Mouse (Mus musculus) gastrocnemius, postnatal 4 days (tissue): ENCODE data around the gene Pibf1. TPM values are rescaled to one million over a fixed set of nuclear protein-coding genes. Genes with fewer than 3 reads are reported as not detected.

ENCODE experiments used
- DNase-seq, 2 experiments: peaks; one replicate each; pipeline ENCODE4 v3.0.0; 2021 to 2022; ENCODE audit warnings: low spot score in 2 of 2, mixed read lengths in 2 of 2
- total RNA-seq, 2 experiments: library from RNA; stranded (reverse); gene quantifications; 2 replicates each; pipeline ENCODE4 v1.2.3; 2021

Pibf1 gene
- total RNA-seq, 2 experiments from 2014 or later: 13.6 to 15.1 TPM

DNA sequence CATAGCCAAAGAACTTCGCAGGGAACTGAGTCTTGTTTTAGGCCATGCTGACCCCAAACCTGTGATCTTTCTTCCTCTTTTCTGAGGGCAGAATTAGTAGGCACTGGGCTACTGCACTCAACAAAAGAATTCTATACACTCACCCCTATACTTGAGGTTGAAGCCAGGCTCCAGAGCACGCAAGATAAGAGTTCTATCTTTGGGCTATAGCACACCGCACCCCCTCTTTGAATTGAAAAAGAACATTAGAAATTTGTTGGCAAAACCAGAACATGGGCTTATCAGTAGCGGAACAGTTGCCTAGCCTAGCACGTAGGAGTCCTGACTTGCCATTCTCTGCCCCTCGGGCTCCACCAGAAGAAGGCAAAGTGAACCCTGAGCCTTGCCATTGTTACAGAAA, 164.6 kb downstream of the Pibf1 start:
- no peak for DNase-seq

DNA sequence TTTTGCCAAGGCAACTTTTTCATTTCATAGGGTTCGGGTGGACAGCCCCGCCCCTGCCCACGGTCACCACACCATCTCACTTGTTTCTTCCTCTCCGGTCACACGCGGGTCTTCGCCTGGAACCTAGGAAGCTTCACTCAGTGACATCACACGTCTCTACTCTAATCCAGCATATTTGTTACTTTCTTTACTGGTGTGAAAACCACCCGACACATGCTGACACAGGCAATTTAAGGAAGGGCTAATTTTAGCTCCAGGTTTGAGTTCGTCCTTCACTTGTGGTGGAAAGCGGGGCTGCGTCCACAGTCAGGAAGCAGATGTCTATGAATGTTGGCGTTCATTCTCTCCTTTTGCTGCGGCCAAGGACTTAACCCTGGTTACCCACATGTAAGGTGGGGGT, 166.6 kb downstream of the Pibf1 start:
- DNase-seq: no peak

DNA sequence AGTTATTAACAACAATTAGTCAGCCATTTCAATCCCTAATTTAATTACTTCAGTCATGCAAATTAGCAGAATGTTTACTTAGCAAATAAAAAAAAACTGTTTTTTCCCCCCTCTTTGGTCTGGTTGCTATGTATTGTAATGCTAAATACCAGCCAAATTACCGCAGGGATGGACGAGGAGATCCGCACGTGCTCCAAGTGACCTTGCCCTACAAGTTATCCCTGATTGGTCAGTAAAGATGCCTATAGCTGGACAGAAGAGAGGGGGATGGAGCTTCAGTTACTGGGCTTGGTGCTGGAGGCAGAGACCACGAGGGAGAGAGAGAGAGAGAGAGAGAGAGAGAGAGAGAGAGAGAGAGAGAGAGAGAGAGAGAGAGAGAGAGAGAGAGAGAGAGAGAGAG, 167.5 kb downstream of the Pibf1 start:
- DNase-seq: no peak

DNA sequence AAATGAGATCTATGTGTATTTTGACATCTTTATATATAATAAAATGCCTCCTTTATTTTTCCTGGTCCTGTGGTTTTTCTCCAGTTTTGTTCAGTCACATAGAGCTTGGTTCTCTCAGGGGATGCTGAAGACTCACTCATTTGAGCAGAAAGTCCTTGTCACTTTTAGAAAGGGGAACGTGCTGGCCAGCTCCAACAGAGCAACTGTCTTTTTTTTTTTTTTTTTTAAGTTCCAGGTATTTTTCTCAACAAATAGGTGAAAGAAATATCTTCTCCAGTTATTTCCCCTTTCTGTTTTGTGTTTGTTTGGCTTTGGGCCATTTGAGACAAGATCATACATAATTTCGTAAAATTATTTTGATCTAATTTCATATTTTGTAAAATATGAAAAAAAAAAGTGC, 174.8 kb downstream of the Pibf1 start:
- DNase-seq: no peak

DNA sequence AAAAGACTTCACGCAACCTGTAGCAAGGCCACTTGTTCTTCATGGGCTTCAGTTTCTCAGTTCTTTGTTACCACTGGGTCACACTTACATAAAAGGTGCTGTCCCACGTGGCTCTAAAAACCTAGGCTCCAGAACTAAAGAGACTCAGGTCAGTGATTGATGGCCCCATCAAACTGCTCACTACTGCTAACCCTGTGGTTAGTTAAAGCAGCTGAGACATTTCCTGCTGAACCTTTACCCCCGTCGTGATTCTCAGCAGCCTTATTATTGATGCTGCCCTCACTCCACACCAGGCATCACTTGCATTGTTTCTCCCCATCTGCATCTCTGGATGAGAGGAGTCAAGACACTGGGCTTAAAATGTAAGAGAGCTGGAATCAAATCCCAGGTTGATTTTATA, 176.6 kb downstream of the Pibf1 start:
- DNase-seq: no peak

DNA sequence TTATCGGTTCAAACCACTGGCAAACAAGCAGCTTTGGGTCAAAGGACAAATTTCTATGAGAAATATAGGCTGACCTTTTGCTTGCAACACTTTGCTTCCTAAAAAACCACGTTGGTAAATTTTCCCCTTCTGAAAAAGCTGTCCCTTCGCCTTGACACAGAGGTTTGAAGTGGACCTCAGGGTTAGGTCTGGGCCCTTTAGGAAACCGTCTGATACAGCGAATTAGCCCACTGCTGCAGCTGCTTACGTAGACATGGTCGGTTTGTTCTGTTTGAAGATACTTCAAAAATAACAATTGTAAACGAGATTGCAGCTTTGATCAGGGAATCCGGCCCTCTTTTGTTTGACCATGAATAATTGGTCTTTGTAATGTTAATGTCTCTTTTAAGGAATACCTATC, 179.1 kb downstream of the Pibf1 start:
- DNase-seq: no peak

DNA sequence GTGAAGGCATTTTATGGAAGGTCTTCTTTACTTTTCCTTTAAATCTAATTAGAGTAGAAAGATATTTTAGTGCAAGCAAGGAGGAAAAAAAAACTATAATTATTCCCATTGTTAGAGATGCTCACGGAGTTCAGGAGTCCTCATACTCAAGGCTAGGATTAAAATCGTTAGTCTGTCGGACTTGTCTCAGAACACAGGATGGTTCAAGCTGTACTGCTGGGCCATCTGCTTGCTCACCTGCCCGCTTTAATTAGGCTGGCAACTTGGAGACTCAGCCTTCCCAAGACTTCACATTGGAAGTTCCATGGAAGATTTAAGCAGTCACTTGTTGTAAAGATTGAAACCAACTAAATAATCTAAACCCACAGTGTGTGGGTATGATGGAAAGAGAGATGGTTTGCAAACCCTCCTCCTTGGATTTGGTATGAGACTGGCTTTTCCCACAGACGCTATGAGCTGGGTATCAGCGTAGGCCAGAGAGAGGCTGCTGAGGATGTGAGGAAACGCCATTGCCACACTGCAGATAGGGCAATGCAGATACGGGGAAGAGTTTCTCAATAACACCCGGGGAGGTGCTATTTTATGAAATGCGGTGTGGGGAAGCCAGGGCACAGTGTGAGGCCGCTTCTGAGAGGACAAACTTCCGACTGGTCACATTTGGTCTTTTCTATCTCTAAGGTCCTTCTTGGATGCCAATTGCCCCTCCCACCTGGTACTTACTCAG, 179.7 kb downstream of the Pibf1 start:
- no peak for DNase-seq

DNA sequence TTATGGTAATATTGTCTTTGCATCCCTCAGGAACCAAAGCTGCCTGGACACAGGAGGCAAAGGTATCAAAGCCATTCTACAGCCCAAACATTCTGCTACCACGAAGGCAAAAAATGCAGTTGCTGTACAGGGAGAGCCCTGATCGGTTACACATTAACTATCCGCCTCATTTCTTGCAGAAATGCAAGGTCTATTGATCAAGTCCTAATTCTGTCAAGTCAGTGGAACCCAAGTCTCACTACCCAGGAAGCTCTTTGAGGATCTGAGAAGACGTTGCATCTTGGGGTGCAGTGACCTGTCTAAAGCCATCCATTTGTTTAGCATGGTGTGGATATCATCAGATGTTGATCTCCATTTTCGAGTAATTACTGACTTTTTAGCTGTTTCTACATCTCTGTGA, 181.2 kb downstream of the Pibf1 start:
- no peak for DNase-seq

DNA sequence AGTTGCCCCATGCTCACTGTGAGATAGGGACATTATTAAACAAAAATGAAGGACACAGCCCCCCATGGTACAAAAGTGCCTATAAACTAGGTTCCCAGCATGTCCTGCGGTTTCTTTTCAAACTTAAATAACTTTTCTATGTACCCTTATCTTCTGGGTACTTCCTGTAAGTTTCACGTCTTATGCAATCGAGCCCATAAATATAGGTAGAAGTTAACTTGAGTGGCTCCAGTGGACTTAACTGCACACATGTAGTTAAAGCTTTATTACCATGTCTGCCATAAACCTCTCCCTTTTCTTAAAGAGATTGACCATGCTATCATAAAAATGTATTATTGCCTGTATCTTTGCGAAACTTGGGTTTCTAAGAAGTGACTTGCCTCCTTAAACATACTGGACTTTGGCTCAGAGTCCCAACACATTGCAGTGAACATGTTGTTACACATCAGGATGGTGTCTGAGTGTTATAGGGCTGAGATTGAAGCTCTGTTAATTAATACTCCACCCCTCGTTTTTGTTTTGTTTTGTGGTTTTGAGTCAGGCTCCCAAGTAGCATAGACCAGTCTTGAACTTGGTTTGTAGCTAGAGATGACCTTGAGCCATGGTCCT, 181.7 kb downstream of the Pibf1 start:
- no peak for DNase-seq

DNA sequence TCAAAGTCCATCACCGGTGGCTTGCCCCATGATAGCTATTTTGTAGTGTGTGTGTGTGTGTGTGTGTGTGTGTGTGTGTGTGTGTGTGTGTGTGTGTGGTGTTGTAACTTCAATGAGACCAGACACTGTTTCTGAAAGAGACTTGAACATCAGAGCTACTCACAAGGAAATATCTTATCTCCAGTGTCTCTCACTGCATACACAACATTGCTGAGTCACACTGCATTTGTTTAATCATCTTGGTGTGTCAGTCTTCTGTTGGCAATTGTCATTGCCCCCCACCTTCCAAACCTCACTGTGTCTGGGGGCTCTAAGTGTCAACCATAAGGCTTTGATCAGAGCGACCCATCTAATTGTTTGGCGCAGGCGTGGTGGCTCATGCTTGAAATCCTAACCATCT, 186.3 kb downstream of the Pibf1 start:
- DNase-seq: no peak

DNA sequence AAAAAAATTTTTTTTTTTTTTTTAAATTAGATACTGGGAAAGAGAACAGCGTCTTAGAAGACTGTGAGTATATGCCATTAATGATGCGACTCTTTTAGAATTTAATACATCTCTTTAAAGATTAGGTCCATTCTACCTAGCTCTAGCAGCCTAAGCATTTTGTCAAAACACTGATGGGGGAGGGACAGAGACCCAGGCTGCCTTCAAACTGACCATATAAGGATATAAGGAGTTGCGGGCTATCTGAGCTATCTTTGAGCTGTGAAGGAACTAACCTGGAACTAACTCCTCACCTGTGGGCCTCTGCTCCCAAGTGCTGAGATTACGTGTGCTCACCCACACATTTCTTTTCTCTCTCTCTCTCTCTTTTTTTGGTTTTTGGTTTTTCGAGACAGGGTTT, 193.0 kb downstream of the Pibf1 start:
- no peak for DNase-seq

DNA sequence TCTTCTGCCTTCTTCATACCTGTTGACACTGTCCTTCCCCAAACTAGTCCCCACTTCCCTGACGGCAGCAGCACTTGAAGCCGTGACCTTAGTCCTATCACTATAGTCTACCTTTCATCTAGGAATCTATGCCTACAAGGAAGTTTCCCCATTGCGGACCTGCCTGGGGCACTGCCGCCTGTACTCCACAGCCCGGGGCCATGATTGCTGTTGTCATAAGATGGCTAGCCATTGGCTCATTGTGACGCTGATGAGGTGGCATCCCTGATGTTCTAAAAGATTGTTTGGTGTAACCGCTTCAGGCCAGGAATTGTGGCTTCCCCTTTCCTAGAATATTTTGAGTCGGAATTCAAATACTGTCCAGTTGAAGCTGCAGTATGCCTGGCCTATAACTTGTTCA, 195.2 kb downstream of the Pibf1 start:
- DNase-seq: no peak

DNA sequence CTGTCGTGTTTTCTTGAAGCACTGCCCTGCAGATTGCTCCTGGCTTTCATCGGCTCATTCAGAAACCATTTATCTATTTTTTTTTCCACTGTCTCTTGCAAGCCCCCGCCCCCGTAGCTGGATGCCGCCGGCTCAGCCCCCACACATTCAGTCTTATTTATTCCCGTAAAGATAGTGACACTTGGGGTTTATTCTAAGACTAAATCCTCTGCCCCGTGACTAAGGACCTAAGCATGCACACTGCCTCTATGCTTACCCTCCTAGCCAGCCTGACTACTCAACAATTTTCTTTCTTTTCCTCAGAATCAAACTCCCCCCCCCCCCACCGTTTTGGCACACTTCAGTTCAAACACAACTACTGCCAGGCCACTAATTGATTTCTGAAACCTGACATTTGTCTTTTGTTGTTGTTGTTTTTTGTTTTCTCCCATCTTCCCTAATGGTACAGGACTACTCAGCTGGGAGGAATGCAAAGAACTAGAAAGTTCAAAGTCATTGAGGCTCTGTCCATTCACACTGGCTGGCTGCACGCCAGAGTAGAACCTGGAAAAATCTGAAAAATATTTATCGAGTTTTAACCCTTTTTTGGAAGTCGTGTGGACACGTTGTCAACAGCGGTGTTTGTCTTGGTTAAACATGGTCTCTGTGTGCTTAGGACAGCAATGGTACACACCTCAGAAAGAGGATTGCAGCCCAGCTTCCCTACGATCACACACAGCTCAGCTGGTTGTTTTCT, 196.6 kb downstream of the Pibf1 start:
- DNase-seq: no peak

DNA sequence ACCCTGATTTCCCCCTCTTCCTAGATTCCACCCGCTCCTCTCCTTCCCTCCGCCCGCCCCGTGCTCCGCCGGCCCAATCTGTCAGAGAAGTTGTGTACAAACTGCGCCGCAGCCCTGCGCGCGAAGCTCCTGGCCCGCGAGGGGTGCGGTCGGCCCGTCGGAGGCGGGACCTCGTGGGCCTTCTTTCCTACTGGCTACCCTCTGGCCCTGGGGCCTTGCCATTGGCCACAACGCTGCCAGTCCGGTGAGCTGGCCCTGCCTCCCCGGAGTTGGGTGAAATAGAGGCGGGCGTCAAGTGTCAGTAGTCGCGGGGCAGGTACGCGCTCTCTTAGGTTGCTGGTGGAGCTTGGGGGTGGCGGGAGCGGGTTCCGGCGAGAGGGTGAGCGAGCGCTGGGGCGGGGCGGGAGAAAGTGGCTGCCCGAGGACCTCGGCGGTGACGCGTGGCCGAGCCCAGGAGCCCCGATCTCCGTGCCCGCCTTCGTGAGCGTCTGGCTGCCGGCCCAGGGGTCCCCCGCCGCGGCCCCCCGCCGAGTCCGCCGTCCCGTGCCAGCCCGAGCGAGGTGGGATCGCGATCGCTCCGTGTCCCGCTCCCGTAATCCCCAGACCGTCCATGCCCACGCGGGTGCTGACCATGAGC, 199.3 kb downstream of the Pibf1 start, which contains the start of gene Klf5:
TSS of gene Klf5 (plus strand) at position 307 of the 637 bp plus-strand sequence.
- DNase-seq: peak; percentile 90 to 92

DNA sequence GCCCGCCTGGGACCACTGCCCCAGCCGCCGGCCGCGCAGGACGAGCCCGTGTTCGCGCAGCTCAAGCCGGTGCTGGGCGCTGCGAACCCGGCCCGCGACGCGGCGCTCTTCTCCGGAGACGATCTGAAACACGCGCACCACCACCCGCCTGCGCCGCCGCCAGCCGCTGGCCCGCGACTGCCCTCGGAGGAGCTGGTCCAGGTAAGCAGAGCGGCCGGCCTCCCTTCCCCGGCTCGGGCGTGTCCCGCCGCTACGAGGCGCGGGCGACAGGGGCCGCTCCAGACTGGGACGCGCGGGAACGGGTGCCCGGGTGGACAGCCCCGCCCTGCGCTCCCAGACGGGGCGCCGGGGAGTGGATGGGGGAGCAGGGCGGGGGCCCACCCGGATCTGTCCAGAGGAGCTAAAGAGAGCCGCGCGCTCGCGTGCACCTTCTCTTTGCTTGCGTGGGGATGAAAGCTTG, 199.8 kb downstream of the Pibf1 start:
- peak; percentile 52 to 61 for DNase-seq

DNA sequence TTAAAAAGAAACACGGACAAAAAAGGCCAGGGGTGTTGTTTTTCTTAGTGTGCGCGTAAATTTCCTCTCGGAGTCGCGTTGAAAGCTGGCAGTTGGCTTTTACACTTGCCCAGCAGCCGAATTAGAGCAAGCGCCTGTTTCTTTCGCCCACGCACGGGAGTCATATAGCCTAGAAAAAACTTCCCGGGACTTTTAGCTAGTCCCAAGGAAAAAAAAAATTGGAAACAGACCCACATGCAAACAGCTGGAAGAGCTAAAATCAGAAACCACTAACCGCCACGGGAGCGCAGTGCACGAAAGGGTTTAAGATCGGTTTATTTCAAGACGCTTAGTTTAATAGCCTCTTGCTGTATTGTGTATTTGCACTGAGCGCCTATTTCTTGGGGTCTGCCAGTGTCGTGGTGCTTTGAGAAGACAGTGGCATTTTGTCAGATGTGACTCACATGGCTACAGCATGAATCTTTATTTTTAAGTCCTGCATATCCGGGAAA, 200.5 kb downstream of the Pibf1 start:
- peak in 1 of 2 experiments; percentile 18 for DNase-seq

DNA sequence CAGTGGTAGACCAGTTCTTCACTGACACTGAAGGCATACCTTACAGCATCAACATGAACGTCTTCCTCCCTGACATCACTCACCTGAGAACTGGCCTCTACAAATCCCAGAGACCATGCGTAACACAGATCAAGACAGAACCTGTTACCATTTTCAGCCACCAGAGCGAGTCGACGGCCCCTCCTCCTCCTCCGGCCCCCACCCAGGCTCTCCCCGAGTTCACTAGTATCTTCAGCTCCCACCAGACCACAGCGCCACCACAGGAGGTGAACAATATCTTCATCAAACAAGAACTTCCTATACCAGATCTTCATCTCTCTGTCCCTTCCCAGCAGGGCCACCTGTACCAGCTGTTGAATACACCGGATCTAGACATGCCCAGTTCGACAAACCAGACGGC, 202.2 kb downstream of the Pibf1 start:
- no peak for DNase-seq
